Mouse (Mus musculus) hindbrain, embryonic 12.5 days (tissue): ENCODE data around the gene Bfar. TPM values are rescaled to one million over a fixed set of nuclear protein-coding genes. Genes with fewer than 3 reads are reported as not detected.
"Not testable (repeated sequence)": the region's sequence is repeated elsewhere in the genome, so short reads cannot be mapped to it uniquely, and the experiment has no call there.

Source experiments
- ATAC-seq: fragments of 200-750 bp; cut with Nextera tagmentation; 2 replicates; pipeline ENCODE4 v1.8.0; 2017; ENCODE audit warnings: moderate TSS enrichment; ENCODE audit not compliant: low FRiP score
- H3K27ac ChIP-seq: fragments of 300-500 bp; sonication (generic); 2 replicates; pipeline ENCODE4 v1.5.1; 2016; ENCODE audit warnings: mild to moderate bottlenecking
- H3K27me3 ChIP-seq: fragments of 300-500 bp; sonication (generic); 2 replicates; pipeline ENCODE4 v1.6.1; 2016; ENCODE audit warnings: mild to moderate bottlenecking
- H3K36me3 ChIP-seq: fragments of 300-500 bp; sonication (generic); 2 replicates; pipeline ENCODE4 v1.6.1; 2016; ENCODE audit warnings: mild to moderate bottlenecking
- H3K4me1 ChIP-seq: fragments of 300-500 bp; sonication (generic); 2 replicates; pipeline ENCODE4 v1.6.1; 2016
- H3K4me2 ChIP-seq: fragments of 300-500 bp; sonication (generic); replicated peaks from 2 replicates; pipeline ENCODE4 v1.6.1; 2016; ENCODE audit warnings: mild to moderate bottlenecking
- H3K4me3 ChIP-seq: fragments of 300-500 bp; sonication (generic); 2 replicates; pipeline ENCODE4 v1.5.1; 2016; ENCODE audit warnings: mild to moderate bottlenecking
- H3K9ac ChIP-seq: fragments of 300-500 bp; sonication (generic); 2 replicates; pipeline ENCODE4 v1.6.1; 2016; ENCODE audit warnings: mild to moderate bottlenecking, moderate library complexity
- H3K9me3 ChIP-seq: fragments of 300-500 bp; sonication (generic); replicated peaks from 2 replicates; pipeline ENCODE4 v1.6.1; 2016; ENCODE audit warnings: mild to moderate bottlenecking
- WGBS: fragments of 180-500 bp; shearing (Covaris S2); methylation state at CpG from one replicate; pipeline ENCODE4 v1.1.7; 2016; 5-methylcytosine and 5-hydroxymethylcytosine counted together
- polyA plus RNA-seq: library from polyadenylated mRNA; unstranded; fragments of >200 nt; fragmentation: Nextera tagmentation; extraction: Ambion mirVana; gene quantifications from 2 replicates; pipeline ENCODE4 v1.2.1, GENCODE M21; 2016

Gene Bfar
- polyA plus RNA-seq, 1 experiment from 2014 or later, result 48.2 TPM

- no peak overlapping the region for H3K4me2 ChIP-seq
- peaks cover 7% of the 10 kb centered on the region; the same call in 1 of the 2 replicates for H3K27me3 ChIP-seq
- H3K36me3 ChIP-seq, result no peaks in the 10 kb centered on the region
- no peak overlapping the region for H3K9ac ChIP-seq
- ATAC-seq, result no peak
- no peaks in the 10 kb centered on the region for H3K9me3 ChIP-seq
- H3K4me1 ChIP-seq, result peaks cover 5% of the 10 kb centered on the region; the same call in 1 of the 2 replicates
- no peak overlapping the region for H3K27ac ChIP-seq
- 84% methylated on average over 4 of the region's 4 CpGs for WGBS
- H3K4me3 ChIP-seq, result no peak overlapping the region
Observed at GRCm38 (mm10) chr16:13729428-13729827, 57.8 kb downstream of the Bfar start.

DNA sequence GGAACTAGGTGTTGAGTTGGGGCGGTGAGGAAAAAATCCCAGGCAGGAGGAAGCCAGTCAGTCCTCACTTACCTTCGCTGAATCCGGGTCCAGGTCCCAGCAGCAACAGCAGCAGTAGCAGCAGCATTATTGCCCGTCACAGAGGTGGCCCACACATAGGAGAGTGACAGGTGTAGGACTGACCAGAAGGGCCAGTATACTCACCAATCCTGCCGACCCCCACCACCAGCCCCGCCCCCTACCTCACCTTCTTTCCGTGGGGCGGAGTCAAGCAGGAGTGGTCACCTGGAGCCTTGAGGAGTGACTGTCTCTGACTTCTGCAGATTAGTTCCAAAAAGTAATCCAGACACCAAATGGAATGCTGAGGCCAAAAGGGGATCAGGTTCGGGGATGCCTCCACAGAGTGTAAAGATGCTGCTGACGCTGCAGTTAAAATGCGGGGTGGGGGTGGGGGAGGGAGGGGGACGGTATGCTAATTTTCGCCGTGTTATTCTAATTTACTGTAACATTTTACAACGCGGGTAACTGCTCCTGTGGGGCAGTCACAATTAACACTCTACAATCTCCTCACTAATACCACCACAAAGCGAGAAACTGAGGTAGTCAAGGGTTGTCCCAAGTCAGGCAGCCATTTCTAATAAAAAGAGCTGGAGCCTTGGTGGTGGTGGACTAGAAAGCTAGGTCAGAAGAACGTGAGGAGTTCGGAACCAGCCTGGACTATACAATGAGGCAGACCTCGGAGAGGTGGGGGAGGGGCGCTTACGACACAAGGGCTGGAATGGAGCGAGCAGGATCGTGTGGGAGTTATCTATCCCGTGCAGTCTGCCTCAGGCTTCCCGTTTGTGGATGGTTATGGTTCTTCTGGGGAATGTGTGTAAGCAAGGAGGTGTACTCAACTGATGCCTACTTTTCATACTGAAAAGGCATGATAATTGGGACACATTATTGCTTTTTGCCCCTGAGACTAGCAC is 58.9 kb downstream of the Bfar start, which contains the start of gene Pla2g10:
Pla2g10 (minus strand) TSS at position 699 of the 971 bp plus-strand sequence.
- H3K27me3 ChIP-seq, result peaks cover 7% of the 10 kb centered on the region; the same call in 1 of the 2 replicates
- peak within 1 kb of the TSS; percentile 35 for H3K4me2 ChIP-seq
- no peak within 1 kb of the TSS for H3K9ac ChIP-seq
- no peak for ATAC-seq
- H3K27ac ChIP-seq, result no peak within 1 kb of the TSS
- no peaks in the 10 kb centered on the region for H3K9me3 ChIP-seq
- WGBS, result 16% methylated on average over 26 of the region's 26 CpGs
- no peaks in the 10 kb centered on the region for H3K36me3 ChIP-seq
- peaks cover 5% of the 10 kb centered on the region; the same call in 1 of the 2 replicates for H3K4me1 ChIP-seq
- no peak within 1 kb of the TSS; the same call in 1 of the 2 replicates for H3K4me3 ChIP-seq

GRCm38 (mm10) chr16:13732786-13733185 is 61.1 kb downstream of the Bfar start:
- no peak for ATAC-seq

GRCm38 (mm10) chr16:13733518-13734137 is 62.0 kb downstream of the Bfar start:
- 23% methylated on average over 9 of the region's 9 CpGs for WGBS
- Histone ChIP-seq H3K9me3 (no peaks in the 10 kb centered on the region), H3K27ac (no peak overlapping the region), H3K27me3 (peaks cover 7% of the 10 kb centered on the region; the same call in 1 of the 2 replicates), H3K4me3 (no peak overlapping the region), H3K9ac (no peak overlapping the region), H3K4me1 (peaks cover 5% of the 10 kb centered on the region; the same call in 1 of the 2 replicates), H3K4me2 (no peak overlapping the region), H3K36me3 (no peaks in the 10 kb centered on the region)
- no peak for ATAC-seq

More at GRCm38 (mm10) chr16:13732786-13733185, 61.1 kb downstream of the Bfar start:
- Histone ChIP-seq H3K27me3 (peaks cover 7% of the 10 kb centered on the region; the same call in 1 of the 2 replicates), H3K4me1 (peaks cover 5% of the 10 kb centered on the region; the same call in 1 of the 2 replicates), H3K9me3 (no peaks in the 10 kb centered on the region), H3K9ac (no peak overlapping the region), H3K27ac (no peak overlapping the region), H3K4me2 (no peak overlapping the region), H3K4me3 (no peak overlapping the region), H3K36me3 (no peaks in the 10 kb centered on the region)
- 83% methylated on average over 3 of the region's 3 CpGs for WGBS

DNA sequence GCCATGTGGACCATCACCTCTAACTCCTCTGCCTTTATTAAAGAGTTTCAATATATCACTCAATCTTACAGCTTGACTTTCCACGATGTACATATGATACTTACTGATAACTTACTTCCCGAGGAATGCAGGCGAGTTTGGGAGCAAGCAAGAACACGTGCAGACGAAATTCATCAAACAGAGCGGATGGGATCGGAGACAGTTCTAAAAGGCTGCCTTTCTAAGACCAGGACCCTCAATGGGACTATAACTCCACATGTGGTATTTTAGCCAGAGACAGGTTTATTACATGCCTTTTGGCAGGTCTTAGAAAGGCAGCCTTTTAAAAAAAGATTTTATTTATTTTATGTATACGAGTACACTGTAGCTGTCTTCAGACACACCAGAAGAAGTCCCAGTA is 64.3 kb downstream of the Bfar start:
- WGBS, result 87% methylated on average over 8 of the region's 8 CpGs
- Histone ChIP-seq H3K4me2 (no peak overlapping the region), H3K4me1 (no peaks in the 10 kb centered on the region), H3K36me3 (no peaks in the 10 kb centered on the region), H3K27me3 (no peaks in the 10 kb centered on the region), H3K9me3 (no peaks in the 10 kb centered on the region), H3K9ac (no peak overlapping the region), H3K4me3 (no peak overlapping the region), H3K27ac (no peak overlapping the region)
- ATAC-seq, result no peak

DNA sequence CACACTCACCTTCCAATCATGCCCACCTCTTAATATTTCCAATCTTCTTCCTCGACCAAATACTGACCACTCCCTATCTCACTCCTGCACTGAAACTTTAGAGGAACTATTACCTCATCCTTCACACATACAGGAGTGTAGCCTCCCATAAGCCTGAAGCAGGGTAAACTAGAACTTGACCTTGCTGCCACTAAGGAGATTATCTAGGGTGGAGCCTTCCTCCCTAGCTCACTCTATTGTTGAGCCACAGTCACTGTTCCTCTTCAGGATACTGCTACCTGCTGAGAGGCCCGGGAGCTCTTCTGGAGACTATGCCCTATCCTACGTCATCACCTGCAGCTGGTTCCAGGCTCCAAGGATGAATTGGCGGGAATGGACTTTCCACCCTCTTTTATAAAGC is 67.4 kb downstream of the Bfar start:
- not testable (repeated sequence) for H3K4me3 ChIP-seq, ATAC-seq
- 58% methylated on average over 4 of the region's 4 CpGs for WGBS

DNA sequence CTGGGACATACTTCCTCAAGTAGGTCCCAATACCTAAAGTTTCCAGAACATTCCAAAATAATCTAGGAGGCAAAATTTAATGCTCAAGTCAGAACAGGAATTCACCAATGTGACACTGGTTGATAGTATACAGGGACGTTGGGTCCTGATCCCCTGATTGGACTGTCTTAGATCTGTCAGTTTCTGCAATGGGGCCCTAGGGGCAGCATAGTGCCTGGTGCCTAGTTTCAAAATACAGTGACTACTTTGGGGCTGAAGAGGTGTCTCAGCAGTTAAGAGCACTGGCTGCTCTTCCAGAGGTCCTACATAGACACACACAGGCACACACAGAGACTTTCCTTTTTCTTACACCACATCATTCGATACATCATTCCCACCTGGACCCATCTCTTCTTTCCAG is 69.2 kb downstream of the Bfar start:
- Histone ChIP-seq H3K9me3 (no peaks in the 10 kb centered on the region), H3K27me3 (no peaks in the 10 kb centered on the region), H3K27ac (no peak overlapping the region), H3K4me1 (no peaks in the 10 kb centered on the region), H3K4me3 (no peak overlapping the region), H3K9ac (no peak overlapping the region), H3K4me2 (no peak overlapping the region), H3K36me3 (no peaks in the 10 kb centered on the region)
- ATAC-seq, result no peak
- WGBS, result 71% methylated on average over 2 of the region's 2 CpGs

More for the DNA sequence above, 67.4 kb downstream of the Bfar start:
- not testable (repeated sequence) for H3K9me3 ChIP-seq, H3K4me2 ChIP-seq, H3K27me3 ChIP-seq, H3K36me3 ChIP-seq, H3K9ac ChIP-seq, H3K27ac ChIP-seq, H3K4me1 ChIP-seq

DNA sequence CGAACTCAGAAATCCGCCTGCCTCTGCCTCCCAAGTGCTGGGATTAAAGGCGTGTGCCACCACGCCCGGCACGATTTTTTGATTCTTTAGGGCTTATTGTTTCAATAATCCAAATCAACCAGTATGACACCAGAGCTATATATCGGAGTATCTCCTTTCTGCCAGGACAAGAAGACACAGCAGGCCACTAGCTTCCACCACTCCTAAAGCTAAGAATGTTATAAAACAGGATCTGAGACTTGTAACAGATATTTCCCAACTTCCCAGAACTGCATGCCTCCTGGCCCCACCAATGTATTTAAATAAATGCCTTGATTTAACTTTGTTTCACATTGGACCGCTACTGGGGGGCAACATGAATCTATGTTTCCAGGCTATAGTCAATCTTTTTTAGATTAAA is 76.0 kb downstream of the Bfar start:
- H3K36me3 ChIP-seq, result no peaks in the 10 kb centered on the region
- no peak overlapping the region for H3K4me2 ChIP-seq
- no peak overlapping the region for H3K9ac ChIP-seq
- no peaks in the 10 kb centered on the region for H3K9me3 ChIP-seq
- H3K27ac ChIP-seq, result no peak overlapping the region
- H3K4me1 ChIP-seq, result 0 out of 2 replicates have a peak, but pooled peaks cover 2% of the 10 kb centered on the region
- H3K27me3 ChIP-seq, result no peaks in the 10 kb centered on the region
- no peak overlapping the region for H3K4me3 ChIP-seq
- 92% methylated on average over 8 of the region's 8 CpGs for WGBS
- no peak for ATAC-seq

- Histone ChIP-seq H3K9ac (no peak overlapping the region), H3K4me2 (no peak overlapping the region), H3K27ac (no peak overlapping the region), H3K4me3 (no peak overlapping the region), H3K9me3 (no peaks in the 10 kb centered on the region), H3K27me3 (no peaks in the 10 kb centered on the region), H3K4me1 (0 out of 2 replicates have a peak, but pooled peaks cover 2% of the 10 kb centered on the region), H3K36me3 (no peaks in the 10 kb centered on the region)
- 62% methylated on average over 3 of the region's 3 CpGs for WGBS
- no peak for ATAC-seq
Observed at GRCm38 (mm10) chr16:13748124-13748523, 76.5 kb downstream of the Bfar start.

- H3K4me3 ChIP-seq, H3K4me1 ChIP-seq, ATAC-seq, H3K9me3 ChIP-seq, H3K27ac ChIP-seq, H3K4me2 ChIP-seq, H3K27me3 ChIP-seq, H3K36me3 ChIP-seq, H3K9ac ChIP-seq: not testable (repeated sequence)
- 17% methylated on average over 10 of the region's 10 CpGs for WGBS
Observed at GRCm38 (mm10) chr16:13748813-13749212, 77.2 kb downstream of the Bfar start.

- no peak for ATAC-seq
Observed at GRCm38 (mm10) chr16:13749306-13749705, 77.6 kb downstream of the Bfar start.

DNA sequence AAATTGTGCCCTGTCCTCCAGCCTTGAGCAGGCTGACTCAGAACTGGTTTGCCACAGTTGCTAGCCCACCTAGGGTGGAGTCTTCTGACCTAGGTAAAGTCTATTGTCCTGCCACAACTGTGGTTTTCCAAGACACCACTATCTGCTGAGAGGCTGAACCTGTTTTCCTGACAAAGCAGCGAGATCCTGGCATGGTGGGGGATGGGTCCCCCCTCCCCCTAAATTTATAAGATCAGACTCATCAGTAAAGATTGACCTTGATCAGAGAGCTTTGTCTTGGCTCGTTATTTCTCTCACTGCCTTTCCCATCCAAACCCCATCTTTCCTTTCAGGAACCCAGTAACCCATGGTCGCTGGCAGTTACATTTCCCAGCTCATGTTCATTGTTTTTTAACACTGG is 78.3 kb downstream of the Bfar start:
- Histone ChIP-seq H3K27me3 (no peaks in the 10 kb centered on the region), H3K4me3 (no peak overlapping the region), H3K9me3 (no peaks in the 10 kb centered on the region), H3K4me1 (peaks cover 3% of the 10 kb centered on the region; the same call in 1 of the 2 replicates), H3K27ac (no peak overlapping the region), H3K36me3 (no peaks in the 10 kb centered on the region), H3K4me2 (no peak overlapping the region), H3K9ac (no peak overlapping the region)
- WGBS, result 60% methylated on average over 3 of the region's 3 CpGs
- ATAC-seq, result no peak

More at GRCm38 (mm10) chr16:13749306-13749705, 77.6 kb downstream of the Bfar start:
- Histone ChIP-seq H3K27ac (no peak overlapping the region), H3K4me1 (0 out of 2 replicates have a peak, but pooled peaks cover 2% of the 10 kb centered on the region), H3K4me3 (no peak overlapping the region), H3K4me2 (no peak overlapping the region), H3K36me3 (no peaks in the 10 kb centered on the region), H3K27me3 (no peaks in the 10 kb centered on the region), H3K9ac (no peak overlapping the region), H3K9me3 (no peaks in the 10 kb centered on the region)
- WGBS, result 53% methylated on average over 5 of the region's 5 CpGs
